Mouse (Mus musculus): ENCODE measurements around the gene Tox4. TPM values are rescaled to one million over a fixed set of nuclear protein-coding genes. Genes with fewer than 3 reads are reported as not detected.

The Tox4 gene
- polyA plus RNA-seq, 1 experiment, result 31.0 TPM

DNA sequence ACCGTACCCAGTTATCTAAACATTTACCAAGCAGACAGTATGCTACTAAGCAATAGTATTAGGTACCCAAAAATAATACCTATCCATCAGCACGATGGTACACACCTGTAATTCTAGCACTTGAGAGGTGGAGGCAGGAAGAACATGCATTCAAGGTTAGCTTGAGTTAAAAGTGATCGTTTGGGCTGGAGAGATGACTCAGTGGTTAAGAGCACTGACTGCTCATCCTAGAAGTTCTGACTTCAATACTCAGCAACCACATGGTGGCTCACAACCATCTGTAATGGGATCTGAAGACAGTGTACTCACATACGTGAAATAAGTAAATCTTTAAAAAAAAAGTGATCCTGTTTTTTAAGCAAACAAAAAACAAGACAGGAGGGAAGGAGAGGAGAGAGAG lies 32.8 kb upstream of the Tox4 start:
- no peak overlapping the region for H3K27ac ChIP-seq (ENCODE audit: insufficient read depth, low read length)
- no peaks in the 10 kb centered on the region for H3K27me3 ChIP-seq (ENCODE audit: control insufficient read depth, insufficient read depth, low read length)
- peaks cover 9% of the 10 kb centered on the region for H3K4me1 ChIP-seq (ENCODE audit: control insufficient read depth, insufficient read depth, insufficient read length)
- WGBS, result 72% methylated on average over 4 of the region's 4 CpGs
- DNase-seq (ENCODE audit: low read depth in 1 of 2, low spot score in 2 of 2), result no peak
- TF ChIP-seq CTCF (IDR thresholded peaks at IDR 0.05; ENCODE audit: extremely low read depth, insufficient read depth, insufficient read length, insufficient replicate concordance), result no peak
- no peak for TF ChIP-seq POLR2A (IDR thresholded peaks at IDR 0.05; ENCODE audit: low read depth, low read length)
- H3K4me3 ChIP-seq (ENCODE audit: extremely low read depth, insufficient read depth, insufficient read length), result no peak overlapping the region
- H3K36me3 ChIP-seq (ENCODE audit: control insufficient read depth, insufficient read depth, low read length), result no peaks in the 10 kb centered on the region

DNA sequence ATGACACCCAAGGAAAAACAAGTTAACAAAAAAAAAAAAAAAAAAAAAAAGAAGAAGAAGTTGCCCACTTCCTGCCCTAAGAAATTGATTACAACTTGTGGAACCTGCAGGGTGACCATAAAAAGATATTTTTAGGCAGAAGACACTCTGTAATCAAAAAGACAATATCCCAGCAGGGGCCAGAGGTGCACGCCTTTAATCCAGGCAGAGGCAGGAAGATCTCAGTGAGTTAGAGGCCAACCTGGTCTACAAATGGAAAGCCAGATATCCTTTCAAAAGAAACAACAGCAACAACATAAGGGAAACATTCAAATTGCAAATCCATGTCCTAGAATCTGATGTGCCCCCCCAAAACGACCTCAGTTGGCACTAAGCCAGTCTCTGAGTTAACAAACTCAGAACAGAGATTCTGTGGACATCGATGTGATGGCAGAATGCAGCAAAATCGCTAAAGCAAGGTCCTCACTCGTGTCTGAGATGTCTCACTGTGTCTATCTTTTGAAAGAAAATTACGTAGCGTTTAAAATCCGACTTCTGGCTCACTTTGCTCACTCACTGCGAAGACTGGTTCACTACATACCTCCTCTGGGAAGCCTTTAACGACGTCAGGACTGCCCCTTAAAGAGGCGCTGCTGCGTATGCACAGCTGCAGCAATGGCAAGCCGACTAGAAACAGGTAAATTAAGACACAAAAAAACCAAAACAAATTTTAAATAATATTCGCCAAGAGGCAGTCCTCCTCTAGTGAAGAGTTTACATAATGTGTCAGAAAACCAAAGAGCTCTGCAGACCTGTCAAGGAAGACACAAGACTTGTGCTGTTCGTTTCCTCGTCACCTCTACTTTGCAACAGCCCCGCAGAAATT lies 22.4 kb upstream of the Tox4 start:
- Histone ChIP-seq H3K36me3 (ENCODE audit: control insufficient read depth, insufficient read depth, low read length) (no peaks in the 10 kb centered on the region; the same call in 1 of the 2 replicates), H3K27me3 (ENCODE audit: control insufficient read depth, insufficient read depth, low read length) (no peaks in the 10 kb centered on the region), H3K4me3 (ENCODE audit: extremely low read depth, insufficient read depth, insufficient read length) (peak overlapping the region; percentile 75), H3K4me1 (ENCODE audit: control insufficient read depth, insufficient read depth, insufficient read length) (peaks cover 5% of the 10 kb centered on the region), H3K27ac (ENCODE audit: insufficient read depth, low read length) (peak overlapping the region; percentile 82; the same call in 1 of the 2 replicates)
- WGBS, result 2% methylated on average over 18 of the region's 18 CpGs
- no peak for DNase-seq (ENCODE audit: low read depth in 1 of 2, low spot score in 2 of 2)
- no peak for TF ChIP-seq CTCF (IDR thresholded peaks at IDR 0.05; ENCODE audit: extremely low read depth, insufficient read depth, insufficient read length, insufficient replicate concordance)
- TF ChIP-seq POLR2A (IDR thresholded peaks at IDR 0.05; ENCODE audit: low read depth, low read length), result no peak

DNA sequence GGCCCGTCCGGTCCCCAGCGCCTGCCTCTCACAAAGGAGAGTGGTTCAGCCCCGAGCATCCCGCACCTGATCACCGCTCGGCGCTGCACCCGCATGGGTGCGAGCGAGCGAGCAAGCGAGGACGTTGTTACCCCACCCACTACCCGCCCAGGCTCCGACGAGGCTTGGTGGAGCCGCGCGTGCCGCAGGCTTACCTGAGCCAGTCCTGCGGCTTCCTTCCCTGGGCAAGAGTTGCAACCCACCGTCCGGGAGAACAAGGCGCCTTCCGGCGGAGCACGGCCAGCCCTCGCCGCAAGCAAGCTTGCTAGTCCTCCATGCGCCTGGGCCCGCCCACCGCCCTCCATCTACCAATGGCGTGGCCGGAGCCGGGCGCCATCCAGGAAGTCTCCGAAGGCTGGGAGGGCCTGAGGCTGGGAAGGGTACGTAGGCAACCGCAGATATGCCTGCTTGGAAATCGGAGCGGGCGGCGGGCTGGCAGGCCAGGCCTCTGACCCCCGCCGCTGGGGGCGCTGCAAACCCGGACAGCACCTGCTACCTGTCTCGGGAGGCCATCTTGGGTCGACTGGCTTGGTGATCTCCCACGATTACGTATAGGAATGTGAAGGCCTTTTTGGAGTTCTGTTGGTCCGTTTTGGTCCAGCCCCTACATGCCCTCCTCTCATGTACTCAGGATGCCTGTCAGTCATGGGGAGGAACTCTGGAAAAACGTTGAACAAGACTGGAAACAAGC lies 21.3 kb upstream of the Tox4 start, which contains the start of gene Chd8:
Gene Chd8, minus strand, starts transcription at position 297 of the 730 bp plus-strand sequence.
- under 1% methylated on average over 54 of the region's 54 CpGs for WGBS
- peak; percentile 91 for TF ChIP-seq CTCF (IDR thresholded peaks at IDR 0.05; ENCODE audit: extremely low read depth, insufficient read depth, insufficient read length, insufficient replicate concordance)
- peak; percentile 79 for TF ChIP-seq POLR2A (IDR thresholded peaks at IDR 0.05; ENCODE audit: low read depth, low read length)
- H3K4me1 ChIP-seq (ENCODE audit: control insufficient read depth, insufficient read depth, insufficient read length), result peaks cover 5% of the 10 kb centered on the region
- H3K27ac ChIP-seq (ENCODE audit: insufficient read depth, low read length), result peak within 1 kb of the TSS; percentile 82
- peaks cover 1% of the 10 kb centered on the region; the same call in 1 of the 2 replicates for H3K36me3 ChIP-seq (ENCODE audit: control insufficient read depth, insufficient read depth, low read length)
- no peaks in the 10 kb centered on the region for H3K27me3 ChIP-seq (ENCODE audit: control insufficient read depth, insufficient read depth, low read length)
- peak; percentile 94 to 98 for DNase-seq (ENCODE audit: low read depth in 1 of 2, low spot score in 2 of 2)
- peak within 1 kb of the TSS; percentile 75 for H3K4me3 ChIP-seq (ENCODE audit: extremely low read depth, insufficient read depth, insufficient read length)

DNA sequence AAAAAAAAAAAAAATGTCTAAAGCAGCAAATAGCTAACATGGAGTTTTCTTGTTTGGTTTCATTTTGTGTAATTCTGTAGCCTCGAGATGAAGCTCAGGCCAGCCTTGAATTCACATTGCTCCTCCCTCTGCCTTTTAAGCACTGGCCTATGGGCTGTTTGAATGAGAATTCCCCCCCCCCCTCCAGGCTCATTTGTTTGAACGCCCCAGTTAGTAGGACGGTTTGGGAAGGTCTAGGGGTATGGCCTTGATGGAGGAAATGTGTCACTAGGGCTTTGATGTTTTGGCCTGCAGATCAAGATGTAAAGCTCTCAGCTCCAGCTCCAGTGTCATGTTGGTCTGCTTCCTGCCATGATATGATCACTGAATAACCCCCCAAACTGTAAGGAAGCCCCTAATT lies 6.2 kb upstream of the Tox4 start:
- Histone ChIP-seq H3K4me1 (ENCODE audit: control insufficient read depth, insufficient read depth, insufficient read length) (no peaks in the 10 kb centered on the region), H3K4me3 (ENCODE audit: extremely low read depth, insufficient read depth, insufficient read length) (no peak overlapping the region), H3K27me3 (ENCODE audit: control insufficient read depth, insufficient read depth, low read length) (no peaks in the 10 kb centered on the region), H3K27ac (ENCODE audit: insufficient read depth, low read length) (no peak overlapping the region), H3K36me3 (ENCODE audit: control insufficient read depth, insufficient read depth, low read length) (peaks cover 11% of the 10 kb centered on the region)
- DNase-seq (ENCODE audit: low read depth in 1 of 2, low spot score in 2 of 2), result no peak
- WGBS, result 70% methylated on average over 3 of the region's 3 CpGs
- TF ChIP-seq CTCF (IDR thresholded peaks at IDR 0.05; ENCODE audit: extremely low read depth, insufficient read depth, insufficient read length, insufficient replicate concordance), result no peak

DNA sequence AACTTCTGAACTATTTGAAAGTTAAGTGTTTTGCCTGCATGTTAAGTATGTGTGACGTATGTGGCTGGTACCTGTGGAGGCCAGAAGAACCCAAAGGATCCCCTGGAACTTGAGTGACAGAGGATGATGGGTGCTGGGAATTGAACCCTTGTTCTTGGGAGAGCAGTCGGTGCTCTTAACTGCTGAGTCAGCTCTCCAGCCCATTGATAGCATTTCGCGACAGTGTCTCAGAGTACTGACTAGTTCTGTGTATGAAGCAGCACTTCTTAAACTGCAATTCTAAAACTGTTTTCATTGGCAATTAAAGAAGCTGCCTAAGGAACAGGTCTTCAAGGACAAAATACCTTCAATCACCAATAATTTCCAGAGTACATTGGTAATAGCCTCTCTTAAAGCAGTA lies 1.7 kb upstream of the Tox4 start:
- Histone ChIP-seq H3K27ac (ENCODE audit: insufficient read depth, low read length) (no peak overlapping the region), H3K36me3 (ENCODE audit: control insufficient read depth, insufficient read depth, low read length) (peaks cover 8% of the 10 kb centered on the region), H3K27me3 (ENCODE audit: control insufficient read depth, insufficient read depth, low read length) (no peaks in the 10 kb centered on the region), H3K4me1 (ENCODE audit: control insufficient read depth, insufficient read depth, insufficient read length) (0 out of 2 replicates have a peak, but pooled peaks cover 3% of the 10 kb centered on the region), H3K4me3 (ENCODE audit: extremely low read depth, insufficient read depth, insufficient read length) (no peak overlapping the region)
- TF ChIP-seq POLR2A (IDR thresholded peaks at IDR 0.05; ENCODE audit: low read depth, low read length), result no peak
- no peak for TF ChIP-seq CTCF (IDR thresholded peaks at IDR 0.05; ENCODE audit: extremely low read depth, insufficient read depth, insufficient read length, insufficient replicate concordance)
- 94% methylated on average over 4 of the region's 4 CpGs for WGBS
- no peak for DNase-seq (ENCODE audit: low read depth in 1 of 2, low spot score in 2 of 2)

DNA sequence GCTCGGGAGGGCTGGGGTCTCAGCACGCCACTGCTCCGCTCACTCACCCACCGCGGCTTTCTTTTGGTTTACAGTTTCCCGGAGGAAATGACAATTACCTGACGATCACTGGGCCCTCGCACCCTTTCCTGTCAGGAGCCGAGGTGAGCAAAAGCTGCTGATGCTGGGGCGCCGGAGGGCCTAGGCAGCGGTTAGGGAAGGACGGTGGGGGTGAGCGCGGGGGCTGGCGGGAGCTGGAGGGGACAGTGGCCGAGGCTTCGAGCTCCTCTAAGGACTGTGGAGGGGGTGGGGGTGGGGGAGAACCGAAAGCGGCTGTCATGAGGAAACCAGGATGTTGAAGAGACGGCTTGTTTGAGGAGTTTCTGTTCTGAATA lies 788 bp downstream of the Tox4 start:
- Histone ChIP-seq H3K4me1 (ENCODE audit: control insufficient read depth, insufficient read depth, insufficient read length) (0 out of 2 replicates have a peak, but pooled peaks cover 3% of the 10 kb centered on the region), H3K27ac (ENCODE audit: insufficient read depth, low read length) (peak overlapping the region; percentile 88), H3K27me3 (ENCODE audit: control insufficient read depth, insufficient read depth, low read length) (no peaks in the 10 kb centered on the region), H3K4me3 (ENCODE audit: extremely low read depth, insufficient read depth, insufficient read length) (peak overlapping the region; percentile 83), H3K36me3 (ENCODE audit: control insufficient read depth, insufficient read depth, low read length) (peaks cover 5% of the 10 kb centered on the region; the same call in 1 of the 2 replicates)
- no peak for TF ChIP-seq POLR2A (IDR thresholded peaks at IDR 0.05; ENCODE audit: low read depth, low read length)
- TF ChIP-seq CTCF (IDR thresholded peaks at IDR 0.05; ENCODE audit: extremely low read depth, insufficient read depth, insufficient read length, insufficient replicate concordance), result no peak
- WGBS, result 1% methylated on average over 20 of the region's 21 CpGs
- DNase-seq (ENCODE audit: low read depth in 1 of 2, low spot score in 2 of 2), result peak in 1 of 2 experiments; percentile 17
